Mouse (Mus musculus) spleen, postnatal 10 days (tissue): ENCODE measurements around the gene Smg7.
A peak's percentile ranks its signal among the peaks of the same experiment; 100 is the strongest.

ENCODE experiments used
- DNase-seq, 2 experiments: peaks; one replicate each; pipeline ENCODE4 v3.0.0; 2021 to 2022; ENCODE audit warnings: low spot score in 2 of 2

Smg7 gene

GRCm38 (mm10) chr1:152807619-152808391 lies 94.6 kb downstream of the Smg7 start:
- DNase-seq = peak; percentile 22 to 39

- no peak for DNase-seq
Observed at GRCm38 (mm10) chr1:152804907-152805306, 97.5 kb downstream of the Smg7 start.

GRCm38 (mm10) chr1:152800633-152801176 lies 101.7 kb downstream of the Smg7 start:
- no peak for DNase-seq

GRCm38 (mm10) chr1:152799897-152800296 lies 102.5 kb downstream of the Smg7 start, which contains the start of gene Ncf2:
Gene Ncf2, plus strand, starts transcription at chr1:152800194.
- DNase-seq = no peak

- DNase-seq = no peak
Observed at GRCm38 (mm10) chr1:152798125-152798524, 104.3 kb downstream of the Smg7 start.

GRCm38 (mm10) chr1:152796683-152797263 lies 105.7 kb downstream of the Smg7 start:
- no peak for DNase-seq

GRCm38 (mm10) chr1:152795688-152796255 lies 106.7 kb downstream of the Smg7 start:
- DNase-seq = no peak

- no peak for DNase-seq
Observed at GRCm38 (mm10) chr1:152793495-152794130, 108.8 kb downstream of the Smg7 start.

- DNase-seq = no peak
Observed at GRCm38 (mm10) chr1:152792736-152793494, 109.5 kb downstream of the Smg7 start.

- no peak for DNase-seq
Observed at GRCm38 (mm10) chr1:152791269-152791668, 111.2 kb downstream of the Smg7 start.

GRCm38 (mm10) chr1:152790821-152791220 lies 111.6 kb downstream of the Smg7 start:
- DNase-seq = no peak

GRCm38 (mm10) chr1:152790254-152790653 lies 112.2 kb downstream of the Smg7 start:
- DNase-seq = peak in 1 of 2 experiments; percentile 66

- no peak for DNase-seq
Observed at GRCm38 (mm10) chr1:152788121-152788660, 114.3 kb downstream of the Smg7 start.
